Mouse (Mus musculus) thymus, adult 2 months (tissue): ENCODE results near the gene E130208F15Rik.

Experiments used
- CTCF ChIP-seq: fragments of 200-500 bp; IDR thresholded peaks from 2 replicates; pipeline ENCODE4 v1.5.1; 2012; ENCODE audit warnings: mild to moderate bottlenecking, control low read depth, low read length, moderate library complexity, borderline replicate concordance; ENCODE audit not compliant: control insufficient read depth, poor library complexity, insufficient read depth; ENCODE audit errors: extremely low read depth
- POLR2A ChIP-seq: fragments of 200-500 bp; IDR thresholded peaks from 2 replicates; pipeline ENCODE4 v1.6.1; 2012; ENCODE audit warnings: mild to moderate bottlenecking, low read length, control low read depth, moderate library complexity; ENCODE audit not compliant: control insufficient read depth, poor library complexity, insufficient read depth; ENCODE audit errors: extremely low read depth

DNA sequence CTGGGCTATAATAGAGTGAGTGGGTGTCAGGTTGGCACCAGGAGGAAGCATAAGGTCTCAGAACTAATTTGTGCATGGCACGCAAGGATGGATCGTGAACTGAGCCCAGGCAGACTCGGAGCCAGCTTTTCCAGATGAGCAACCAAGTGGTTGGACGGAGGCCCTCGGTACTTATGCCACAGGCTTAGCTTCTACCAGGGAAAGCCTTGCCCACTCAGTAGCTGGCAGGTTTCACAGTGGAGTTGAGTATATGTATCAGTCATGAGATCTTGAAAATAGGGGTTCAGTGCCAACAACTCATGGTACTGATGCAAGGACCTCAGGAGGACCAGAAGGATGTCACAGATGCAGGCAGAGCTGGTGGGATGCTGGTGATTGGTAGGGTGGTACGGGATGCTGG lies 14.1 kb downstream of the E130208F15Rik start:
- TF ChIP-seq CTCF (no peak), POLR2A (no peak)
